Mouse (Mus musculus): ENCODE results near the gene Snw1. TPM values are rescaled to one million over a fixed set of nuclear protein-coding genes. Genes with fewer than 3 reads are reported as not detected.

The Snw1 gene
- polyA plus RNA-seq, 1 experiment = 15.8 TPM

DNA sequence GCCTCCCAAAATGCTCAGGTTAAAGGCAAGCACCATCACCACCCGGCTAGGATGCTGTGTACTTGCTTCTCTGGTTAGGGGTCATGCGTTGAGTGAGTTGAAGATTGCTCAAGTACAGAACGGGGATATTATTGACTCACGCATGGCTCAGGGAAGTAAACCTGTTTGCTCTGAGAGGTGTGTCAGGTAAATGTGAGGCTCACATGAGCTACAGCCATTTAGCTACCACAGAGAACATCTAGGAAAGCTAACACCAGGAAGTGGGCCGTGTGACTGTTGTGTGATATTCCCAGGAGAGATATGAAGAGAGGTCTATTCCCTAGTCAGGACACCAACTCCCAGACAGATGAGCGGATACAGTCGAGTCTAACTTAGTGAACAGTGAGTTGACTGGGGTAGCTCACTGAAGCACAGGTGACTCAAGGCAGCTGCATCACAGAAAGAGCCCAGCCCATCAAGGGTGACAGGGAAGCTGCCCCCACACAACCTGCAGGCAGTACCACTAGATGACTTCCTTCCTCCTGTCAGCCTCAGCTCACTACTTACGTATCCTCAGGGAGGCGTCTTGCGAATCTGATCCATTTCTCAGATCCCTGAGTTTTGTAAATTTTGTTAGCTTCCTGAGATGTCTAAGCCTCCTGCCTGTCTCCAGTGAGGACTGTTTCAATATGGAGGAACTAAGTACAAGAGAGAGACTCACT, 72.8 kb downstream of the Snw1 start:
- TF ChIP-seq GATA1 (IDR thresholded peaks at IDR 0.05; ENCODE audit: low read length) = no peak

Other genes starting within 250 kb of the Snw1 start
- 0.08 TPM in 1 of 2 replicates, not detected in the other for gene Noxred1, start 233.5 kb downstream of the Snw1 start, polyA plus RNA-seq (2012)
- 0.40 and 0.55 TPM in 2 replicates for gene Vipas39, start 206.0 kb downstream of the Snw1 start, polyA plus RNA-seq (2012)
- gene Ahsa1, start 205.8 kb downstream of the Snw1 start, polyA plus RNA-seq (2012) = 209 and 244 TPM in 2 replicates
- gene Ism2, start 172.6 kb downstream of the Snw1 start, polyA plus RNA-seq (2012) = not detected in 2 replicates
- gene Sptlc2, start 83.9 kb downstream of the Snw1 start, polyA plus RNA-seq (2012) = 20.7 and 28.7 TPM in 2 replicates
- gene Slirp, start 28.4 kb downstream of the Snw1 start, polyA plus RNA-seq (2012) = 2.3 and 3.9 TPM in 2 replicates
- 26.5 and 30.5 TPM in 2 replicates for gene Alkbh1, start 28.3 kb downstream of the Snw1 start, polyA plus RNA-seq (2012)
- gene Gm5788, start 22.4 kb upstream of the Snw1 start, polyA plus RNA-seq (2012) = not detected in 2 replicates
- not detected in 2 replicates for gene Gm8300, start 42.0 kb upstream of the Snw1 start, polyA plus RNA-seq (2012)
- not detected in 2 replicates for gene Oog1, start 130.4 kb upstream of the Snw1 start, polyA plus RNA-seq (2012)
- gene Gm4027, start 146.6 kb upstream of the Snw1 start, polyA plus RNA-seq (2012) = not detected in 2 replicates
- not detected in 2 replicates for gene Gm16381, start 172.3 kb upstream of the Snw1 start, polyA plus RNA-seq (2012)

Measured in G1E-ER4 (cell line).